Mouse (Mus musculus): ENCODE results near the gene Gm13696. TPM values are rescaled to one million over a fixed set of nuclear protein-coding genes. Genes with fewer than 3 reads are reported as not detected.
"Not testable (repeated sequence)": the region's sequence is repeated elsewhere in the genome, so short reads cannot be mapped to it uniquely, and the experiment has no call there.

The Gm13696 gene
- polyA plus RNA-seq, 1 experiment from 2014 or later = not detected

GRCm38 (mm10) chr2:83984443-83984842 lies 11.5 kb downstream of the Gm13696 start, which contains the start of gene Gm13697:
Gene Gm13697 (plus strand): TSS chr2:83984743.
- not testable (repeated sequence) for DNase-seq (ENCODE audit: low spot score); H3K9ac ChIP-seq (ENCODE audit: low read depth, low read length); H3K27ac ChIP-seq (ENCODE audit: low read depth, low read length); H3K4me3 ChIP-seq (ENCODE audit: low read depth, low read length); H3K4me2 ChIP-seq (replicated peaks; ENCODE audit: low read depth, low read length); ATAC-seq (ENCODE audit: low FRiP score); H3K4me1 ChIP-seq (replicated peaks; ENCODE audit: control insufficient read depth, insufficient read depth, low read length); H3K9me3 ChIP-seq (ENCODE audit: control insufficient read depth, low read length); H3K27me3 ChIP-seq (ENCODE audit: control insufficient read depth, insufficient read depth, low read length); H3K36me3 ChIP-seq (ENCODE audit: control insufficient read depth, insufficient read depth, low read length)
- no CpG with 5 or more reads among the region's 6 CpGs for WGBS

- no CpG with 5 or more reads among the region's 6 CpGs for WGBS
Observed at GRCm38 (mm10) chr2:83990253-83990652, 17.3 kb downstream of the Gm13696 start, which contains the start of gene Gm13691. Gene Gm13691 (plus strand): TSS chr2:83990553.

DNA sequence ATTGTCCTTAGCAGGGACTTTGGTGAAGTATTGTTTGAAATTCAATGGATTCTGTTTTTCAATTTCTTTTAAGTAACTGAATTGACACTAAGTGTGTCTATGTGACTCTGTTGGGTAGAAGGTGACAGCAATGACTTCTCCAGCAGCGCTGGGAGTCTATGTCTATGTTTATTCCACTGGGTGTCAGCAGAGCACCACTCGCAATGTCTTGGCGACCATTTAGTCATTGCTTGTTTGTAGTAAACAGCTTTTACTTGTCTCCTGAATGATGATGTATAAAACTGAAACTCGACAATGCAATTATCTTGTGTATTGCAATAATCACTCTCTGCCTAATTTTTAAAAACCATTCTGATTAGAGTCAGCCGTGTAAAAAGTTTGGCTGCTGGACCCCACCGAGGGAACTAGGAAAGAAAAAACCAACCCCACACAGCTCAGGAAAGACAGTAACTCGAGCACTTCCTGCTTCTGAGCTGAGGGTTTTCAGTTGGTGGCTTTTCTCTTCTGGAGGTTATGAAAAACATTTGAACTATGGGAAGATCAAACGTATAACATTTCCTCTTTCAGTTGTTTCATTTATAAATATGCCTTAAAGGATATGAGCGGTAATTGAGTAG lies 20.8 kb downstream of the Gm13696 start:
- not testable (repeated sequence) for DNase-seq (ENCODE audit: low spot score); ATAC-seq (ENCODE audit: low FRiP score); H3K36me3 ChIP-seq (ENCODE audit: control insufficient read depth, insufficient read depth, low read length); H3K4me3 ChIP-seq (ENCODE audit: low read depth, low read length); H3K9me3 ChIP-seq (ENCODE audit: control insufficient read depth, low read length); H3K4me2 ChIP-seq (replicated peaks; ENCODE audit: low read depth, low read length); H3K9ac ChIP-seq (ENCODE audit: low read depth, low read length); H3K4me1 ChIP-seq (replicated peaks; ENCODE audit: control insufficient read depth, insufficient read depth, low read length); H3K27me3 ChIP-seq (ENCODE audit: control insufficient read depth, insufficient read depth, low read length); H3K27ac ChIP-seq (ENCODE audit: low read depth, low read length)
- WGBS = 60% methylated on average over 7 of the region's 9 CpGs

More at GRCm38 (mm10) chr2:83990253-83990652, 17.3 kb downstream of the Gm13696 start, which contains the start of gene Gm13691:
- H3K4me2 ChIP-seq (replicated peaks; ENCODE audit: low read depth, low read length); H3K36me3 ChIP-seq (ENCODE audit: control insufficient read depth, insufficient read depth, low read length); ATAC-seq (ENCODE audit: low FRiP score); H3K9ac ChIP-seq (ENCODE audit: low read depth, low read length); H3K4me3 ChIP-seq (ENCODE audit: low read depth, low read length); H3K27ac ChIP-seq (ENCODE audit: low read depth, low read length); H3K4me1 ChIP-seq (replicated peaks; ENCODE audit: control insufficient read depth, insufficient read depth, low read length); DNase-seq (ENCODE audit: low spot score); H3K27me3 ChIP-seq (ENCODE audit: control insufficient read depth, insufficient read depth, low read length); H3K9me3 ChIP-seq (ENCODE audit: control insufficient read depth, low read length): not testable (repeated sequence)

DNA sequence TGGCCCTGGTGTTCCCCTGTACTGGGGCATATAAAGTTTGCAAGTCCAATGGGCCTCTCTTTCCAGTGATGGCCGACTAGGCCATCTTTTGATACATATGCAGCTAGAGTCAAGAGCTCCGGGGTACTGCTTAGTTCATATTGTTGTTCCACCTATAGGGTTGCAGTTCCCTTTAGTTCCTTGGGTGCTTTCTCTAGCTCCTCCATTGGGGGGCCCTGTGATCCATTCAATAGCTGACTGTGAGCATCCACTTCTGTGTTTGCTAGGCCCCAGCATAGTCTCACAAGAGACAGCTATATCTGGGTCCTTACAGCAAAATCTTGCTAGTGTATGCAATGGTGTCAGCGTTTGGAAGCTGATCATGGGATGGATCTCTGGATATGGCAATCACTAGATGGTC lies 21.6 kb downstream of the Gm13696 start:
- not testable (repeated sequence) for H3K9me3 ChIP-seq (ENCODE audit: control insufficient read depth, low read length); H3K27ac ChIP-seq (ENCODE audit: low read depth, low read length); H3K27me3 ChIP-seq (ENCODE audit: control insufficient read depth, insufficient read depth, low read length); H3K9ac ChIP-seq (ENCODE audit: low read depth, low read length); H3K36me3 ChIP-seq (ENCODE audit: control insufficient read depth, insufficient read depth, low read length); ATAC-seq (ENCODE audit: low FRiP score); H3K4me1 ChIP-seq (replicated peaks; ENCODE audit: control insufficient read depth, insufficient read depth, low read length); H3K4me2 ChIP-seq (replicated peaks; ENCODE audit: low read depth, low read length); H3K4me3 ChIP-seq (ENCODE audit: low read depth, low read length); DNase-seq (ENCODE audit: low spot score)
- no CpG with 5 or more reads among the region's 3 CpGs for WGBS

DNA sequence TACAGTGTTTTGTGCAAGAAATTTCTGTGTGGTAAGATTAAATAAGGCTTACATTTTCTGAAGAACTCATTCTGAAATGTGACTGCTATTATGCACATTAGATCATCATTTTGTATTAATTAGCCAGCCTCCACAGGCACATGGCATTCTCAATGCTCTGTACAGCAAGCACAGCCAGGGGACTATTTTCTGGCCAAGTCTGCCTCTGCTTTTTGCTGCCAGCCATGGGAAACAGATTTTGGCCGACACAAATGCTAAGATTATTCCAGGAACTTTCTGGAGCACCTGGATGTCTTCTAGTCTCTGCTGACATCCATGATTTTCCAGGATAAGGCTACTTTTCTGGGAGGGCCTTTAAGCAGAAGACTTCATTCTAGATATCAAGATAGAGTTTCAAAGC lies 36.0 kb downstream of the Gm13696 start:
- WGBS = 74% methylated on average over 1 of the region's 1 CpGs
- Histone ChIP-seq H3K9me3 (ENCODE audit: control insufficient read depth, low read length) (no peaks in the 10 kb centered on the region), H3K4me1 (replicated peaks; ENCODE audit: control insufficient read depth, insufficient read depth, low read length) (no peaks in the 10 kb centered on the region), H3K36me3 (ENCODE audit: control insufficient read depth, insufficient read depth, low read length) (no peaks in the 10 kb centered on the region), H3K4me2 (replicated peaks; ENCODE audit: low read depth, low read length) (no peak overlapping the region), H3K27me3 (ENCODE audit: control insufficient read depth, insufficient read depth, low read length) (no peaks in the 10 kb centered on the region), H3K27ac (ENCODE audit: low read depth, low read length) (no peak overlapping the region), H3K9ac (ENCODE audit: low read depth, low read length) (no peak overlapping the region), H3K4me3 (ENCODE audit: low read depth, low read length) (no peak overlapping the region)
- ATAC-seq (ENCODE audit: low FRiP score) (no peak), DNase-seq (ENCODE audit: low spot score) (no peak)

- WGBS = 79% methylated on average over 3 of the region's 3 CpGs
- H3K4me3 ChIP-seq (ENCODE audit: low read depth, low read length) = no peak overlapping the region
- H3K27ac ChIP-seq (ENCODE audit: low read depth, low read length) = no peak overlapping the region
- DNase-seq (ENCODE audit: low spot score) (no peak), ATAC-seq (ENCODE audit: low FRiP score) (no peak)
- no peaks in the 10 kb centered on the region for H3K27me3 ChIP-seq (ENCODE audit: control insufficient read depth, insufficient read depth, low read length)
- no peaks in the 10 kb centered on the region for H3K9me3 ChIP-seq (ENCODE audit: control insufficient read depth, low read length)
- H3K9ac ChIP-seq (ENCODE audit: low read depth, low read length) = no peak overlapping the region
- no peaks in the 10 kb centered on the region for H3K36me3 ChIP-seq (ENCODE audit: control insufficient read depth, insufficient read depth, low read length)
- no peaks in the 10 kb centered on the region for H3K4me1 ChIP-seq (replicated peaks; ENCODE audit: control insufficient read depth, insufficient read depth, low read length)
- no peak overlapping the region for H3K4me2 ChIP-seq (replicated peaks; ENCODE audit: low read depth, low read length)
Observed at GRCm38 (mm10) chr2:84009818-84010217, 36.9 kb downstream of the Gm13696 start.

GRCm38 (mm10) chr2:84014572-84014971 lies 41.6 kb downstream of the Gm13696 start:
- no peak overlapping the region for H3K4me3 ChIP-seq (ENCODE audit: low read depth, low read length)
- 84% methylated on average over 6 of the region's 6 CpGs for WGBS
- H3K4me2 ChIP-seq (replicated peaks; ENCODE audit: low read depth, low read length) = no peak overlapping the region
- H3K4me1 ChIP-seq (replicated peaks; ENCODE audit: control insufficient read depth, insufficient read depth, low read length) = no peaks in the 10 kb centered on the region
- no peaks in the 10 kb centered on the region for H3K36me3 ChIP-seq (ENCODE audit: control insufficient read depth, insufficient read depth, low read length)
- no peaks in the 10 kb centered on the region for H3K9me3 ChIP-seq (ENCODE audit: control insufficient read depth, low read length)
- no peak overlapping the region for H3K9ac ChIP-seq (ENCODE audit: low read depth, low read length)
- no peak for DNase-seq (ENCODE audit: low spot score)
- no peak for ATAC-seq (ENCODE audit: low FRiP score)
- H3K27ac ChIP-seq (ENCODE audit: low read depth, low read length) = no peak overlapping the region
- H3K27me3 ChIP-seq (ENCODE audit: control insufficient read depth, insufficient read depth, low read length) = no peaks in the 10 kb centered on the region

DNA sequence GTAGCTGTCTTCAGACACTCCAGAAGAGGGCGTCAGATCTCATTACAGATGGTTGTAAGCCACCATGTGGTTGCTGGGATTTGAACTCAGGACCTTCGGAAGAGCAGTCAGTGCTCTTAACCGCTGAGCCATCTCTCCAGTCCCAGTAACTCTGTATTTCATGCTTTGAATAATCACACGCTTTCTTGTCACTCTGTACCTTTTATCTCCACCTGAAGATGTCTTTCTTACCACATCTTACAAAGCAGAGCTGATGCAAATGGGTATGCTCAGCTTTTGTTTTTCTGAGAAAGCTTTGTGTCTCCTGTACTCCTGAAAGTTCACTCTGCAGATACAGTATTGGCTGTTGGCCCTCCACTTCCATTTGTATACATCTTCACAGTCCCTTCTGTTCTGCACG lies 43.4 kb downstream of the Gm13696 start:
- not testable (repeated sequence) for H3K4me1 ChIP-seq (replicated peaks; ENCODE audit: control insufficient read depth, insufficient read depth, low read length); ATAC-seq (ENCODE audit: low FRiP score); H3K4me2 ChIP-seq (replicated peaks; ENCODE audit: low read depth, low read length); H3K27me3 ChIP-seq (ENCODE audit: control insufficient read depth, insufficient read depth, low read length); H3K4me3 ChIP-seq (ENCODE audit: low read depth, low read length); H3K36me3 ChIP-seq (ENCODE audit: control insufficient read depth, insufficient read depth, low read length); DNase-seq (ENCODE audit: low spot score); H3K9ac ChIP-seq (ENCODE audit: low read depth, low read length); H3K27ac ChIP-seq (ENCODE audit: low read depth, low read length); H3K9me3 ChIP-seq (ENCODE audit: control insufficient read depth, low read length)
- 94% methylated on average over 4 of the region's 5 CpGs for WGBS

- DNase-seq (ENCODE audit: low spot score) = no peak
- Histone ChIP-seq H3K27me3 (ENCODE audit: control insufficient read depth, insufficient read depth, low read length) (no peaks in the 10 kb centered on the region), H3K4me2 (replicated peaks; ENCODE audit: low read depth, low read length) (no peak overlapping the region), H3K4me3 (ENCODE audit: low read depth, low read length) (no peak overlapping the region), H3K36me3 (ENCODE audit: control insufficient read depth, insufficient read depth, low read length) (no peaks in the 10 kb centered on the region), H3K27ac (ENCODE audit: low read depth, low read length) (no peak overlapping the region), H3K4me1 (replicated peaks; ENCODE audit: control insufficient read depth, insufficient read depth, low read length) (no peaks in the 10 kb centered on the region), H3K9ac (ENCODE audit: low read depth, low read length) (no peak overlapping the region), H3K9me3 (ENCODE audit: control insufficient read depth, low read length) (no peaks in the 10 kb centered on the region)
- no peak for ATAC-seq (ENCODE audit: low FRiP score)
- 82% methylated on average over 3 of the region's 3 CpGs for WGBS
Observed at GRCm38 (mm10) chr2:84018330-84018729, 45.4 kb downstream of the Gm13696 start.

All from hindbrain, embryonic 11.5 days (tissue).